Mouse (Mus musculus) lung, adult 2 months (tissue): Measurements from ENCODE around the gene Rplp2.
A peak's percentile ranks its signal among the peaks of the same experiment; 100 is the strongest.

Source experiments
- CTCF ChIP-seq: fragments of 200-500 bp; IDR thresholded peaks from 2 replicates; pipeline ENCODE4 v1.5.1; 2011; ENCODE audit warnings: mild to moderate bottlenecking, low read length, control low read depth; ENCODE audit not compliant: insufficient read depth
- POLR2A ChIP-seq: fragments of 200-500 bp; IDR thresholded peaks from 2 replicates; pipeline ENCODE4 v1.6.1; 2011; ENCODE audit warnings: low read depth, mild to moderate bottlenecking, control low read depth, low read length, borderline replicate concordance; ENCODE audit errors: extremely low read depth

- TF ChIP-seq CTCF (no peak), POLR2A (peak; percentile 51)
Observed at GRCm38 (mm10) chr7:141476226-141476980, 29.2 kb downstream of the Rplp2 start.
